Mouse (Mus musculus) gastrocnemius, postnatal 36 days (tissue): ENCODE results near the gene Fgd6. TPM values are rescaled to one million over a fixed set of nuclear protein-coding genes. Genes with fewer than 3 reads are reported as not detected.

Experiments used
- DNase-seq, 2 experiments: peaks; one replicate each; pipeline ENCODE4 v3.0.0; 2022
- intact Hi-C: fragments of 180-260 bp; cut with DNase I; formaldehyde crosslinking; loops from one replicate; pipeline ENCODE4 v1.15.1; 2025
- long read RNA-seq, 2 experiments: library from polyadenylated mRNA; stranded (forward); transcript quantifications; one replicate each; pipeline ENCODE4 v2.0.0; 2021
- total RNA-seq, 2 experiments: library from RNA; stranded (reverse); gene quantifications; 2 replicates each; pipeline ENCODE4 v1.2.3; 2021

Fgd6 gene
- 1 to 10 TPM; 1.5 to 2.2 TPM for total RNA-seq
- long read RNA-seq, experiment 1, partial matches to known transcripts, result 0 of 1 reads
- long read RNA-seq, experiment 1, other reads (novel, unspliced or antisense), result 1 of 1 reads
- long read RNA-seq, experiment 2, full-length matches to known transcripts, result 1 of 1 reads
- long read RNA-seq, experiment 2, partial matches to known transcripts, result 0 of 1 reads
- long read RNA-seq, experiment 2, other reads (novel, unspliced or antisense), result 0 of 1 reads

- peak; percentile 96 to 98 for DNase-seq
- intact Hi-C loops, result loop anchor here (2.0 kb wide), 1 partner anchor 81 kb away; no protein-coding TSS in a partner anchor
These were observed at the start of gene Fgd6, which contains the start of gene Vezt for GRCm38 (mm10) chr10:94035658-94036374. Gene Fgd6 (plus strand): TSS chr10:94036001. Gene Vezt (minus strand): TSS chr10:94035817.

DNA sequence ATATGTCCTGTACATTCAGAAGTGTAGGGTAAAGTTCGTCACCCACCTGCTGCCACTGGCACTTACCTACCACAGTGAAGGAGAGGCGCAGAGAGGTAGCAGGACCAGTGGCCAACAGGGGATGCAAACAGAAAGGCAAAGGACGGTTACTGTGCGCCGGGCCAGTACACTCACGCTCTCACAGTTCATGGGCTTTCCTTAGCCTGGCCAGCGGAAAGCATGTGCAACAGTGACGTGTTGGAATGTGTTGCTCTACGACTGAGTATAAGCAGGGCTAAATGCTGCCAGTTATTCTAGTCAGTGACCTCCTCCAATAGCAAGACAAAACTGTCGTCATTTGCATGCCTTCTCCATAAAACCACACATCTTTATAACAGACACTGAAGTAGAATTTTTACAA, 41.7 kb upstream of the Fgd6 start:
- intact Hi-C loops, result no loop called here
- no peak for DNase-seq

- DNase-seq, result no peak
- intact Hi-C loops, result no loop called here
These were observed 40.7 kb upstream of the Fgd6 start for GRCm38 (mm10) chr10:93995100-93995499.

- no peak for DNase-seq
- intact Hi-C loops, result no loop called here
These were observed 36.4 kb upstream of the Fgd6 start for GRCm38 (mm10) chr10:93999357-93999756.

GRCm38 (mm10) chr10:94000223-94000622, 35.6 kb upstream of the Fgd6 start:
- intact Hi-C loops, result no loop called here
- DNase-seq, result no peak

- no peak for DNase-seq
- intact Hi-C loops, result no loop called here
These were observed 27.4 kb upstream of the Fgd6 start for GRCm38 (mm10) chr10:94008356-94008755.

- intact Hi-C loops, result no loop called here
- no peak for DNase-seq
These were observed 25.7 kb upstream of the Fgd6 start for GRCm38 (mm10) chr10:94009991-94010679.

DNA sequence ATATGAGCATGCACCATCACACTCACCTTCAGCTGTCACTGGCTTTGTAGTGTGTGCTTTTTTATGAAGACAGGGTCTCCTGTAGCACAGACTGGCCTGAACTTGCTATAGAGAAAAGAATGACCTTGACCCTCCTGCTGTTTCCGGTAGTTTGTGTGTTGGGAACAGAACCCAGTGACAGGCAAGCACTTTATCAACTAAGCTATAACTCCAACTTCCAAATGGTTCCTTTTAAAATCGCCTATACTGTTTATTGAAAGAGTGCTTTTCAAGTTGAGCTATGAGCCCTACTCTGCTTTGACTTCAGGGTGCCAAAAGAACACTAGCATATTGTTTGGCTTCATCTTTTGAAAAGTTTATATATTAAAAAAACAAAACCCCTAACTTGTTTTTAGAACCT, 24.8 kb upstream of the Fgd6 start:
- DNase-seq, result no peak
- intact Hi-C loops, result no loop called here

DNA sequence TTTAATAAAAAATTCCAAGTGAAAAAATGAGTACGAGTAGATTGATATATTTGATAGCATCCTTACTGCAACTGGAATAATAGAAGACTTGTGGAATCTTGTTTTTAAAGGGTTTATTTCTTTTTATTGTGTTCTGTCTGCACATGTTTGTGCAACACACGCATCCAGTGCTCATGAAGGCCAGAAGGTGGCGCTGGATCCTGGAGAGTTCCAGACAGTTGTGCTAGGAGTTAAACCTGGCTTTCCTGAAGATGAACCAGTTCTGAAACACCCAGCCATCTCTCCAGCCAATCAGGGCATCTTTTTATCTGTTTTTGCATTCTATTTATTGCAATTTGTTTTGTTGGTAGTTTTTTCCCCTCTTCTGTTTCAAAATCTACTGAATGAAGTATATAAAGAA, 22.6 kb upstream of the Fgd6 start:
- DNase-seq, result peak; percentile 19 to 28
- intact Hi-C loops, result no loop called here

- intact Hi-C loops, result no loop called here
- DNase-seq, result no peak
These were observed 21.6 kb upstream of the Fgd6 start for GRCm38 (mm10) chr10:94014200-94014599.

- DNase-seq, result no peak
- intact Hi-C loops, result no loop called here
These were observed 18.3 kb upstream of the Fgd6 start for GRCm38 (mm10) chr10:94017455-94017854.

DNA sequence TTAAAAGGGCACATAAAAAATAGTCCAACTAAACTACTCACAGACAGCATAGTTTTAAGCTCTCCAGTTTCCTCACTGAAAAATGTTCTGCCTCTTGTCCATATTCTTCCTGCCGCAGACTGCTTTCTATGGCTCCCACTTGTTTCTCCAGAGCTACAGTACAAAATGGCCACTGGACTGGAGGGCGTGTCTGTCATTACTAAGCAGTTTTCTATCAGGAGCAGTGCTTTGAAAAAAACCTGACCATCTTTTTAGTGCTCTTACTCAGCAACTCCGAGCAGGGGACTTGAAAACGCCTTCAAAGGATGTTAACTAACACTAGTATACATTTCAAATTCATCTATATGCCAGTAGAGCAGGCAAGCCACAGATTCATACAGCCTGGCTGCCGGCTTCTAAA, 15.2 kb upstream of the Fgd6 start:
- intact Hi-C loops, result no loop called here
- no peak for DNase-seq

GRCm38 (mm10) chr10:94021059-94021458, 14.7 kb upstream of the Fgd6 start:
- no peak for DNase-seq
- intact Hi-C loops, result no loop called here

- intact Hi-C loops, result no loop called here
These were observed 10.7 kb upstream of the Fgd6 start for GRCm38 (mm10) chr10:94025079-94025478.

DNA sequence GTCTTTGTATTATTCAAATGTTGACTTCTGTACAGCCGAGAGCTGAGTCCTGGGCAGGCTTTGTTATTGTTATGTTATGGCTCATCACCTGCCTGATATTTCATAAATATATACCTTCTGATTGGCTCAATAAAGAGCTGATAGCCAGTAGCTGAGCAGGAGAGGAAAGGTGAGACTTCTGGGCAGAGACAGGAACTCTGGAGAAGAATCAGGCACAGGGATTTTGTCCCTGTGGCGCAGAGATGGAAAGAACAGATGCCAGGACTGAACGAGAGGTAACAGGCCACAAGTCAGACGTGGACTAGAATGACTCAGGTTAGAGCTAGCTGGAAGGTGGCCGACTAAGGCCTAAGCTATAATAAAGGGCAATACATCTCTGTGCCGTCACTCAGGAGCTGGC, 7.3 kb upstream of the Fgd6 start:
- intact Hi-C loops, result no loop called here

More at GRCm38 (mm10) chr10:94025079-94025478, 10.7 kb upstream of the Fgd6 start:
- DNase-seq, result no peak

GRCm38 (mm10) chr10:94031164-94031563, 4.6 kb upstream of the Fgd6 start:
- intact Hi-C loops, result no loop called here
- DNase-seq, result no peak

More for the DNA sequence above, 7.3 kb upstream of the Fgd6 start:
- DNase-seq, result no peak

- intact Hi-C loops, result no loop called here
- DNase-seq, result peak in 1 of 2 experiments; percentile 18
These were observed 734 bp upstream of the Fgd6 start for GRCm38 (mm10) chr10:94034876-94035657.

DNA sequence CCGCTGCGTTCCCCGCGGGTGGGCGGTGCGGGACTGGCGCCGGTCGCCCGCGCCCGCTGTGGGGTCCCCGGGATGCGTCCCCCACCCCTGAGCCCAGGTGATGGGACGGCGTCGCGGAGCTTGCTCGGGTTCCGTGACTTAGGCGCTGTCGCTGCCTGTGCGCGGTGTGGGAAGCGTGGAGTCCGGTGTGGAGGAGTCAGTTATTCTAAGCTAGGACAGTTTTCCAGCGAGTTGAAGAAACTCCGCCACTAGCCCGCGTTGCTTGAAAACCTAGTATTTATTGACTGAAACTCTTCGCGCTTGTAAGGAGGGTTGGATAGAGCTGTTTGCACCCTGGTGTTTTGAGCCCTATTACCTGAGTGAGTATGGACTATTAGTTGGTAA, 566 bp downstream of the Fgd6 start:
- intact Hi-C loops, result loop anchor here (2.0 kb wide), 1 partner anchor 80 kb away; no protein-coding TSS in a partner anchor
- DNase-seq, result no peak

- intact Hi-C loops, result loop anchor here (2.0 kb wide), 1 partner anchor 80 kb away; no protein-coding TSS in a partner anchor
- DNase-seq, result no peak
These were observed 1.4 kb downstream of the Fgd6 start for GRCm38 (mm10) chr10:94037196-94037595.

- no peak for DNase-seq
- intact Hi-C loops, result loop anchor here (2.0 kb wide), 1 partner anchor 79 kb away; no protein-coding TSS in a partner anchor
These were observed 1.8 kb downstream of the Fgd6 start for GRCm38 (mm10) chr10:94037596-94037995.
